Mouse (Mus musculus) limb, embryonic 14.5 days (tissue): ENCODE results near the gene Birc5. TPM values are rescaled to one million over a fixed set of nuclear protein-coding genes. Genes with fewer than 3 reads are reported as not detected.

Experiments used
- ATAC-seq: fragments of 200-750 bp; cut with Nextera tagmentation; 2 replicates; pipeline ENCODE4 v1.8.0; 2017; ENCODE audit warnings: low read depth, moderate number of reproducible peaks, moderate TSS enrichment; ENCODE audit not compliant: low FRiP score
- DNase-seq: peaks from one replicate; pipeline ENCODE4 v3.0.0-alpha.2; 2015; ENCODE audit warnings: low spot score
- H3K27ac ChIP-seq: fragments of 300-500 bp; sonication (generic); replicated peaks from 2 replicates; pipeline ENCODE4 v1.5.1; 2014; ENCODE audit warnings: low read depth, mild to moderate bottlenecking, low read length, moderate library complexity, mixed read lengths
- H3K27me3 ChIP-seq: fragments of 300-500 bp; sonication (generic); 2 replicates; pipeline ENCODE4 v1.6.1; 2014; ENCODE audit warnings: low read length, mixed read lengths; ENCODE audit not compliant: control insufficient read depth, insufficient read depth
- H3K36me3 ChIP-seq: fragments of 300-500 bp; sonication (generic); 2 replicates; pipeline ENCODE4 v1.6.1; 2014; ENCODE audit warnings: mild to moderate bottlenecking, low read length, moderate library complexity, mixed read lengths; ENCODE audit not compliant: control insufficient read depth, insufficient read depth
- H3K4me1 ChIP-seq: fragments of 300-500 bp; sonication (generic); 2 replicates; pipeline ENCODE4 v1.6.1; 2014; ENCODE audit warnings: antibody characterized with exemption, low read length, mixed read lengths; ENCODE audit not compliant: control insufficient read depth, insufficient read depth
- H3K4me2 ChIP-seq: fragments of 300-500 bp; sonication (generic); replicated peaks from 2 replicates; pipeline ENCODE4 v1.6.1; 2014; ENCODE audit warnings: low read depth, mild to moderate bottlenecking, low read length, moderate library complexity; ENCODE audit not compliant: severe bottlenecking
- H3K4me3 ChIP-seq: fragments of 300-500 bp; sonication (generic); replicated peaks from 2 replicates; pipeline ENCODE4 v1.5.1; 2014; ENCODE audit warnings: low read length
- H3K9ac ChIP-seq: fragments of 300-500 bp; sonication (generic); 2 replicates; pipeline ENCODE4 v1.6.1; 2014; ENCODE audit warnings: mild to moderate bottlenecking, low read depth, low read length, moderate library complexity; ENCODE audit not compliant: severe bottlenecking
- H3K9me3 ChIP-seq: fragments of 300-500 bp; sonication (generic); 2 replicates; pipeline ENCODE4 v1.6.1; 2016; ENCODE audit warnings: low read length; ENCODE audit not compliant: control insufficient read depth
- POLR2A ChIP-seq: fragments of 200-500 bp; IDR thresholded peaks from 2 replicates; pipeline ENCODE4 v1.8.0; 2012; ENCODE audit warnings: inconsistent platforms, mild to moderate bottlenecking, moderate library complexity, borderline replicate concordance; ENCODE audit not compliant: insufficient read depth, insufficient read length; ENCODE audit errors: extremely low read depth
- WGBS: fragments of 180-500 bp; shearing (Covaris S2); extraction: QIAGEN DNeasy Blood & Tissue Kit; methylation state at CpG from one replicate; pipeline ENCODE4 v1.1.7; 2014; 5-methylcytosine and 5-hydroxymethylcytosine counted together
- polyA plus RNA-seq, 2 experiments: library from polyadenylated mRNA; depleted of rRNA in 1 of 2; stranded (reverse) in 1 of 2; unstranded in 1 of 2; fragments of >200 nt; fragmentation: Nextera tagmentation in 1 of 2; extraction: Ambion mirVana in 1 of 2; gene quantifications; 2 replicates each; pipeline versions ENCODE4 v1.2.1 to v1.2.3; 2012 to 2014

Birc5 gene
- polyA plus RNA-seq, 2 experiments, result 138 to 267 TPM

DNA sequence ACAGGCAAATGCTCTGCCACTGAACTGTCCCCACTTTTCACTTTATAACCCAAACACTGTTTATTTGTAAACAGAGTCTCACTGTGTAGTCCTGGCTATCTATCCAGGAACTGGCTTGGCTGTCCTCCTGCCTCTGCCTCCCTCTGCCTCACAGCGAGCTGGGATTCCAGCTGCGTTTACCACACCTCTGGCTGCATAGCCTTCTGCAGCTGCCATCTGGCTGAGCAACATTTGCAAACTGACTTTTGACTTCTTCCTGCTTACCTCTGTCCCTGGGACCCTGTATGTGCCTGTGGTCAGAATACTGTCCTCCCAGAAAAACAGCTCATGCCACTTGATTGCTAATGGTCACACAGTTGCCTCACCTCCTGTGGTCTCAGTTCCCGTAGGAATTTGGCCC lies 21.7 kb upstream of the Birc5 start:
- no peak for ATAC-seq
- no peaks in the 10 kb centered on the region for H3K9me3 ChIP-seq
- peaks cover 10% of the 10 kb centered on the region for H3K36me3 ChIP-seq
- no peaks in the 10 kb centered on the region for H3K27me3 ChIP-seq
- TF ChIP-seq POLR2A, result no peak
- H3K4me1 ChIP-seq, result peaks cover 49% of the 10 kb centered on the region
- 48% methylated on average over 3 of the region's 3 CpGs for WGBS
- no peak overlapping the region for H3K27ac ChIP-seq
- no peak overlapping the region for H3K4me3 ChIP-seq
- H3K4me2 ChIP-seq, result no peak overlapping the region
- H3K9ac ChIP-seq, result no peak overlapping the region
- DNase-seq, result no peak

DNA sequence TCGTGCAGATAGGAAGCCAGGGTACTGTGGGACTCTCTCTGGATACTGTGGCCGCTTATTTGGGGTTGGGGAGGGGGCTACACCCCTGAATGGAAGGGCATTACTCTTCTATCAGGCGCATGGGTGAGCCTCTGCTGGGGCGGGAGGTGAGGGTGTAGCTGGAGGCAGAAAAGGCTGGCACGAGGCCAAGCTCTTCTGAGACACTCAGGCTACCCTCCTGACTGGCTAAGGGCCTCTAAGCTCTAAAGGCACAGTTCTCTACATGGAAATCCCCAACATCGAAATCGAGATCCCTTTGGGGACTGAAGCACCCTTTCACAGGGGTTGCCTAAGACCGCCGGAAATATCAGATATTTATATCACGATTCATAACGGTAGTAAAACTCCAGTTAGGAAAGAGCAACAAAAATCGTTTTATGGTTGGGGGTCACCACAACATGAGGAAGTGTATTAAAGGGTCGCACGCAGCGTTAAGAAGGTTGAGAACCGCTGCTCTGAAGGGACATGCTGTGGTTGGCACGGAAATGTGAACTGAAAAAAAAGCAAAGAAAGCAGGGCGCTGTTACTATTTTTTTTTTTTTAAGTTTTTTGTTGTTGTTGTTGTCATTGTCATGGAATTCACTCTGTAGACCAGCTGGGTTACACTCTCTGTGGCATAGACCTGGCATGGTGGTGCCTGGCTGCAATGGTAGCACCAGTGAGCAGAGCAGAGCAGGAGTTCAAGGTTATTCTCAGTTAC lies 20.7 kb upstream of the Birc5 start:
- H3K4me3 ChIP-seq, result no peak overlapping the region
- 0 out of 2 replicates have a peak overlapping the region, but pooled peaks have one; percentile 7 for H3K9ac ChIP-seq
- WGBS, result 56% methylated on average over 18 of the region's 18 CpGs
- peak; percentile 57 for DNase-seq
- H3K4me1 ChIP-seq, result peaks cover 40% of the 10 kb centered on the region
- no peak overlapping the region for H3K4me2 ChIP-seq
- TF ChIP-seq POLR2A, result no peak
- ATAC-seq, result no peak
- H3K9me3 ChIP-seq, result no peaks in the 10 kb centered on the region
- 0 out of 2 replicates have a peak, but pooled peaks cover 3% of the 10 kb centered on the region for H3K36me3 ChIP-seq
- H3K27me3 ChIP-seq, result no peaks in the 10 kb centered on the region
- peak overlapping the region; percentile 56 for H3K27ac ChIP-seq

DNA sequence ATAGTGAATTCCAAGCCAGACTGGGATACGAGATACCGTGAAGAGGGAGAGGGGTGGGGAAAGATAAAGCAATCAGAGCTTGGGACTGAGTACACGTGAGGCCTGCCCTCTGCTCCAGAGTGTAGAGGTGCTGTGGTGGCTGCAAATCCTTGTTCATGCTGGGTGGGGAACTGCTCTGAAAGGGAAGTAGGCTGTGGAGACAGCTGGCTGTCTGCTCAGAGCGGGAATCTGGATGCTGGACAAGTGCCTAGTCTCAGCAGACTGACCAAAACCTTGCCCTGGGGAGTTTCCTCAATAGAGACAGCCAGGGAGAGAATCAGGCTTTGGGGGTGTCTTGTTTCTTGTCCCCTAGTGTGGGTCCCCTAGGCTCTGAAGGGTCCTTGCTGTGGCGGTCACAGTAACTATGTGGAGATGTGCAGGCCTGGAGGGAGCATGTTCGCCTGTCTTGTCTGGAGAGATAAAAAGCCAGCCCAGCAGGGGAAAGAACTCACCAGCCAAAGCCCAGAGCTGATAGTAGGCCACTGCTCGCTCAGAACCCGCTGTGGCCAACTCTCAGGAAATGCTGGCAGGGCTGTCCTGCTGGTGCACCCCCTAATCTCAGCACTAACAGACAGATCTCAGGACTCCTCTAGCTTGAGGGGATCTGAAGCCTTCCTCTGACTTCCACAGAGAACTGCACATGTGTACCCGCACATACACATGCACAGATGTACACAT lies 20.0 kb upstream of the Birc5 start:
- WGBS, result 55% methylated on average over 9 of the region's 9 CpGs
- peaks cover 36% of the 10 kb centered on the region for H3K4me1 ChIP-seq

DNA sequence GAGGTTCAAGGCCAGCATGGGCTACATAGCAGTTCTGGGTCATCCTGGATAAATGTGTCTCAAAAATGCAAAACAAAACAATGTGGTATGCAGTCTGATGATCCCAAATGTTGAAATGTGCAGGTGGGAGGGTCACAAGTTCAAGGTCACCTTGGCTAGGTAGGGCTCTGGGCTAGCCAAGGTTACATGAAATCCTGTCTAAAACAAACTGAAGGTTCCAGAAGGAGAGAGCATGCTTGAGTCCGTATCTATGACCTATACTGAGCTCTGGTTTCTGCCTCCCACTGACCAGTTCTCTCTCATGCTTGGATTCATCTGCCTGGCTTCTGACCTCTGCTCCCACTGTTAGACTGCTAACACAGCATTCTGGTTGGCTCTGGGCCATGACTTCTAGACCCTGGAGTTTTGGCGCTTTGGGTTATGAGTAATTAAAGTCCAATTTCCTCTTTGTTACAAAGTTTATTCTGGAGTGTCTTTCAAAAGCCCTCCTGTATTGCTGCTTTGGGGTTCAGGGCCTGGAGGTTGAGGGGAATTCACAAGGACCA lies 19.3 kb upstream of the Birc5 start:
- 74% methylated on average over 2 of the region's 2 CpGs for WGBS
- Histone ChIP-seq H3K4me2 (no peak overlapping the region), H3K9me3 (no peaks in the 10 kb centered on the region), H3K27me3 (no peaks in the 10 kb centered on the region), H3K4me3 (no peak overlapping the region), H3K36me3 (no peaks in the 10 kb centered on the region), H3K27ac (no peak overlapping the region), H3K4me1 (peaks cover 32% of the 10 kb centered on the region), H3K9ac (no peak overlapping the region)
- TF ChIP-seq POLR2A, result no peak
- DNase-seq (no peak), ATAC-seq (no peak)

More for the DNA sequence above, 20.0 kb upstream of the Birc5 start:
- H3K4me2 ChIP-seq, result no peak overlapping the region
- H3K27ac ChIP-seq, result peak overlapping the region; percentile 56
- DNase-seq, result no peak
- no peak overlapping the region for H3K9ac ChIP-seq
- no peaks in the 10 kb centered on the region for H3K36me3 ChIP-seq
- H3K9me3 ChIP-seq, result no peaks in the 10 kb centered on the region
- no peak for ATAC-seq
- no peaks in the 10 kb centered on the region for H3K27me3 ChIP-seq
- no peak overlapping the region for H3K4me3 ChIP-seq
- no peak for TF ChIP-seq POLR2A

DNA sequence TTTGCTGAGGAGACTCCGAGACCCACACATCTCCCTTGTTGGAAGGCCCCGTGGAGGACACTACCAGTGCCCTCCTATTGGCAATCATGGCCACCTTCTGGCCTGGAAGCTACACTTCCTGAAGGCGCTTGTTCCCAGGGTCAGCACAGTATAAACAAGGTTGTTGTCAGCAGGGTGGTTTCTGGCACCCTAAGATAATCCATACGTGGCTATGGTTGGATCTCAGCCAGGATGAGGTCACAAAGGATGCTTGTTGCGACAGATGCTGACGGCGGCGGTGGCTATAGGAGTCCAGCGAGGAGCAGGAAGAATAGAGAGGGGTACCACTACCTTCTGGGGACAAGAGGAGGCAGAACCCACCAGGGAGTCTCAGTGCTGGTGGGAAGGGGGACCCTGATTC lies 18.6 kb upstream of the Birc5 start:
- H3K9me3 ChIP-seq, result no peaks in the 10 kb centered on the region

More for the DNA sequence above, 18.6 kb upstream of the Birc5 start:
- 73% methylated on average over 9 of the region's 9 CpGs for WGBS
- Histone ChIP-seq H3K36me3 (no peaks in the 10 kb centered on the region), H3K27ac (no peak overlapping the region), H3K27me3 (no peaks in the 10 kb centered on the region), H3K4me1 (peaks cover 27% of the 10 kb centered on the region), H3K9ac (no peak overlapping the region), H3K4me3 (no peak overlapping the region), H3K4me2 (no peak overlapping the region)
- DNase-seq (no peak), ATAC-seq (no peak)
- TF ChIP-seq POLR2A, result no peak
